Mouse (Mus musculus): Measurements from ENCODE around the gene Neurl2.
"Not testable (repeated sequence)": the region's sequence is repeated elsewhere in the genome, so short reads cannot be mapped to it uniquely, and the experiment has no call there.

Gene Neurl2

GRCm38 (mm10) chr2:164857842-164858553 lies 24.7 kb upstream of the Neurl2 start:
- DNase-seq, result no peak

GRCm38 (mm10) chr2:164857101-164857821 lies 24.0 kb upstream of the Neurl2 start, which contains the start of gene Pltp:
Pltp (minus strand) TSS chr2:164857711.
- DNase-seq, result peak; percentile 52

- DNase-seq, result no peak
These were observed 23.2 kb upstream of the Neurl2 start for GRCm38 (mm10) chr2:164856309-164857100.

- DNase-seq, result not testable (repeated sequence)
These were observed 22.3 kb upstream of the Neurl2 start for GRCm38 (mm10) chr2:164855572-164855971.

GRCm38 (mm10) chr2:164850061-164850460 lies 16.8 kb upstream of the Neurl2 start:
- no peak for DNase-seq

- no peak for DNase-seq
These were observed 12.5 kb upstream of the Neurl2 start for GRCm38 (mm10) chr2:164845782-164846181.

GRCm38 (mm10) chr2:164835164-164835563 lies 1.9 kb upstream of the Neurl2 start:
- DNase-seq, result no peak

GRCm38 (mm10) chr2:164834531-164834930 lies 1.3 kb upstream of the Neurl2 start:
- no peak for DNase-seq

- peak; percentile 76 for DNase-seq
These were observed 431 bp downstream of the Neurl2 start, which contains the start of gene Ctsa for GRCm38 (mm10) chr2:164832748-164833301. Ctsa (plus strand) TSS chr2:164832873.

- DNase-seq, result no peak
These were observed 1.1 kb downstream of the Neurl2 start for GRCm38 (mm10) chr2:164832032-164832747.

GRCm38 (mm10) chr2:164831029-164831428 lies 2.2 kb downstream of the Neurl2 start:
- no peak for DNase-seq

- DNase-seq, result no peak
These were observed 4.2 kb downstream of the Neurl2 start for GRCm38 (mm10) chr2:164829090-164829489.

GRCm38 (mm10) chr2:164828437-164828836 lies 4.8 kb downstream of the Neurl2 start, which contains the start of gene Spata25:
Spata25 (minus strand) TSS chr2:164828537.
- DNase-seq, result no peak

- no peak for DNase-seq
These were observed 6.0 kb downstream of the Neurl2 start for GRCm38 (mm10) chr2:164827146-164827850.

- no peak for DNase-seq
These were observed 7.7 kb downstream of the Neurl2 start for GRCm38 (mm10) chr2:164825521-164825920.

- no peak for DNase-seq
These were observed 9.3 kb downstream of the Neurl2 start for GRCm38 (mm10) chr2:164823969-164824368.

- DNase-seq, result no peak
These were observed 10.1 kb downstream of the Neurl2 start for GRCm38 (mm10) chr2:164823181-164823585.

- DNase-seq, result peak; percentile 99
These were observed 10.6 kb downstream of the Neurl2 start, which contains the start of gene Zswim1 for GRCm38 (mm10) chr2:164822636-164823165. Zswim1 (plus strand) TSS chr2:164822686.

GRCm38 (mm10) chr2:164821060-164821459 lies 12.2 kb downstream of the Neurl2 start:
- no peak for DNase-seq

GRCm38 (mm10) chr2:164817703-164818102 lies 15.6 kb downstream of the Neurl2 start:
- no peak for DNase-seq

GRCm38 (mm10) chr2:164817206-164817605 lies 16.1 kb downstream of the Neurl2 start:
- DNase-seq, result no peak

Data from right cerebral cortex, postnatal 14 days (tissue).